Mouse (Mus musculus) stomach, postnatal 0 days (tissue): ENCODE data around the gene H2-Q2. TPM values are rescaled to one million over a fixed set of nuclear protein-coding genes. Genes with fewer than 3 reads are reported as not detected.
A peak's percentile ranks its signal among the peaks of the same experiment; 100 is the strongest.
"Not testable (repeated sequence)": the region's sequence is repeated elsewhere in the genome, so short reads cannot be mapped to it uniquely, and the experiment has no call there.

Experiments used
- ATAC-seq: fragments of 200-750 bp; cut with Nextera tagmentation; 2 replicates; pipeline ENCODE4 v1.8.0; 2017; ENCODE audit not compliant: low FRiP score, low TSS enrichment
- DNase-seq: peaks from one replicate; pipeline ENCODE4 v3.0.0-alpha.2; 2016; ENCODE audit warnings: low spot score
- H3K27ac ChIP-seq: fragments of 300-500 bp; sonication (generic); replicated peaks from 2 replicates; pipeline ENCODE4 v1.5.1; 2014; ENCODE audit warnings: mild to moderate bottlenecking, control low read depth
- H3K27me3 ChIP-seq: fragments of 300-500 bp; sonication (generic); 2 replicates; pipeline ENCODE4 v1.6.1; 2014; ENCODE audit warnings: low read length; ENCODE audit not compliant: control insufficient read depth, insufficient read depth
- H3K36me3 ChIP-seq: fragments of 300-500 bp; sonication (generic); 2 replicates; pipeline ENCODE4 v1.6.1; 2014; ENCODE audit warnings: low read length, mixed read lengths; ENCODE audit not compliant: control insufficient read depth, insufficient read depth
- H3K4me1 ChIP-seq: fragments of 300-500 bp; sonication (generic); replicated peaks from 2 replicates; pipeline ENCODE4 v1.6.1; 2014; ENCODE audit warnings: antibody characterized with exemption; ENCODE audit not compliant: control insufficient read depth, insufficient read depth
- H3K4me2 ChIP-seq: fragments of 300-500 bp; sonication (generic); replicated peaks from 2 replicates; pipeline ENCODE4 v1.6.1; 2014; ENCODE audit warnings: low read depth, mild to moderate bottlenecking, control low read depth, moderate library complexity
- H3K4me3 ChIP-seq: fragments of 300-500 bp; sonication (generic); 2 replicates; pipeline ENCODE4 v1.5.1; 2014; ENCODE audit warnings: low read depth, low read length, control low read depth
- H3K9ac ChIP-seq: fragments of 300-500 bp; sonication (generic); 2 replicates; pipeline ENCODE4 v1.6.1; 2014; ENCODE audit warnings: mild to moderate bottlenecking, low read length, control low read depth, mixed read lengths
- H3K9me3 ChIP-seq: fragments of 300-500 bp; sonication (generic); 2 replicates; pipeline ENCODE4 v1.6.1; 2016; ENCODE audit warnings: low read length; ENCODE audit not compliant: control insufficient read depth
- CTCF ChIP-seq: IDR thresholded peaks from 2 replicates; pipeline ENCODE4 v1.5.1; 2016; ENCODE audit warnings: antibody characterized with exemption, low read depth, mild to moderate bottlenecking, moderate library complexity
- EP300 ChIP-seq: optimal IDR thresholded peaks from 2 replicates; pipeline ENCODE3; 2016; ENCODE audit warnings: antibody characterized with exemption
- WGBS: fragments of 180-500 bp; shearing (Covaris S2); extraction: QIAGEN DNeasy Blood & Tissue Kit; methylation state at CpG from one replicate; pipeline ENCODE4 v1.1.7; 2014; 5-methylcytosine and 5-hydroxymethylcytosine counted together
- polyA plus RNA-seq: library from polyadenylated mRNA; unstranded; fragments of >200 nt; fragmentation: Nextera tagmentation; extraction: Ambion mirVana; gene quantifications from 2 replicates; pipeline ENCODE4 v1.2.1, GENCODE M21; 2015

H2-Q2 gene
- polyA plus RNA-seq, 1 experiment from 2014 or later, result 1.6 TPM

GRCm38 (mm10) chr17:35357086-35357485 is 15.0 kb downstream of the H2-Q2 start:
- Histone ChIP-seq H3K4me1 (no peaks in the 10 kb centered on the region), H3K9me3 (no peaks in the 10 kb centered on the region), H3K4me2 (no peak overlapping the region), H3K4me3 (no peak overlapping the region), H3K27me3 (no peaks in the 10 kb centered on the region; the same call in 1 of the 2 replicates), H3K27ac (no peak overlapping the region), H3K36me3 (no peaks in the 10 kb centered on the region), H3K9ac (no peak overlapping the region)
- no peak for TF ChIP-seq EP300
- no peak for TF ChIP-seq CTCF
- 9% methylated on average over 1 of the region's 1 CpGs for WGBS
- DNase-seq (no peak), ATAC-seq (no peak)

- Histone ChIP-seq H3K27ac (no peak overlapping the region), H3K4me2 (peak overlapping the region; percentile 68), H3K9me3 (no peaks in the 10 kb centered on the region), H3K9ac (peak overlapping the region; percentile 51), H3K4me1 (no peaks in the 10 kb centered on the region), H3K4me3 (peak overlapping the region; percentile 40), H3K27me3 (no peaks in the 10 kb centered on the region; the same call in 1 of the 2 replicates), H3K36me3 (no peaks in the 10 kb centered on the region)
- ATAC-seq, result no peak
- peak; percentile 15 for DNase-seq
- 11% methylated on average over 35 of the region's 38 CpGs for whole genome bisulfite sequencing
- TF ChIP-seq EP300, result no peak
Observed at GRCm38 (mm10) chr17:35358763-35359469, 16.9 kb downstream of the H2-Q2 start.

- Histone ChIP-seq H3K27me3 (no peaks in the 10 kb centered on the region; the same call in 1 of the 2 replicates), H3K4me1 (no peaks in the 10 kb centered on the region), H3K27ac (no peak overlapping the region), H3K9me3 (no peaks in the 10 kb centered on the region), H3K9ac (peak overlapping the region; percentile 51), H3K4me2 (peak overlapping the region; percentile 68), H3K4me3 (peak overlapping the region; percentile 40), H3K36me3 (no peaks in the 10 kb centered on the region)
- ATAC-seq (no peak; the same call in 1 of the 2 replicates), DNase-seq (no peak)
- TF ChIP-seq EP300 (no peak), CTCF (no peak)
- WGBS, result 24% methylated on average over 21 of the region's 21 CpGs
Observed at GRCm38 (mm10) chr17:35359470-35359862, 17.4 kb downstream of the H2-Q2 start.

- ATAC-seq, result peak; percentile 98
- peak within 1 kb of the TSS; percentile 70 for H3K4me3 ChIP-seq
- no peaks in the 10 kb centered on the region for H3K27me3 ChIP-seq
- peak within 1 kb of the TSS; percentile 98 for H3K4me2 ChIP-seq
- 0 out of 2 replicates have a peak within 1 kb of the TSS, but pooled peaks have one; percentile 18 for H3K27ac ChIP-seq
- peak within 1 kb of the TSS; percentile 70 for H3K9ac ChIP-seq
- no peaks in the 10 kb centered on the region for H3K36me3 ChIP-seq
- WGBS, result under 1% methylated on average over 16 of the region's 16 CpGs
- H3K4me1 ChIP-seq, result no peaks in the 10 kb centered on the region
- TF ChIP-seq CTCF, result no peak
- no peak for TF ChIP-seq EP300
- no peaks in the 10 kb centered on the region for H3K9me3 ChIP-seq
- peak; percentile 94 for DNase-seq
Observed at GRCm38 (mm10) chr17:35379369-35379728, 37.3 kb downstream of the H2-Q2 start, which contains the start of gene H2-Q4. Gene H2-Q4 (plus strand): TSS chr17:35379617.

GRCm38 (mm10) chr17:35379729-35380451 is 37.8 kb downstream of the H2-Q2 start:
- DNase-seq (peak; percentile 70), ATAC-seq (peak; percentile 74)
- WGBS, result 2% methylated on average over 67 of the region's 70 CpGs
- Histone ChIP-seq H3K4me2 (peak overlapping the region; percentile 98), H3K4me3 (peak overlapping the region; percentile 70), H3K9ac (peak overlapping the region; percentile 70), H3K4me1 (no peaks in the 10 kb centered on the region), H3K9me3 (no peaks in the 10 kb centered on the region), H3K27me3 (no peaks in the 10 kb centered on the region), H3K36me3 (no peaks in the 10 kb centered on the region), H3K27ac (no peak overlapping the region)
- TF ChIP-seq CTCF (no peak), EP300 (no peak)

GRCm38 (mm10) chr17:35389796-35390195 is 47.8 kb downstream of the H2-Q2 start:
- peak; percentile 42 for DNase-seq
- TF ChIP-seq CTCF, result peak; percentile 66
- H3K9me3 ChIP-seq, H3K4me3 ChIP-seq, H3K27me3 ChIP-seq, H3K4me2 ChIP-seq, ATAC-seq, H3K9ac ChIP-seq, H3K36me3 ChIP-seq, H3K27ac ChIP-seq, H3K4me1 ChIP-seq: not testable (repeated sequence)
- WGBS, result 7% methylated on average over 7 of the region's 7 CpGs

- H3K4me2 ChIP-seq, H3K27ac ChIP-seq, H3K4me3 ChIP-seq, H3K9me3 ChIP-seq, H3K36me3 ChIP-seq, H3K4me1 ChIP-seq, H3K27me3 ChIP-seq, DNase-seq, H3K9ac ChIP-seq, ATAC-seq: not testable (repeated sequence)
- 53% methylated on average over 2 of the region's 2 CpGs for WGBS
Observed at GRCm38 (mm10) chr17:35392671-35393070, 50.6 kb downstream of the H2-Q2 start.

- peak; percentile 94 for ATAC-seq
- 3% methylated on average over 41 of the region's 75 CpGs for WGBS
Observed at GRCm38 (mm10) chr17:35393864-35394800, 52.1 kb downstream of the H2-Q2 start.

More at GRCm38 (mm10) chr17:35393864-35394800, 52.1 kb downstream of the H2-Q2 start:
- H3K9ac ChIP-seq, H3K4me3 ChIP-seq, H3K36me3 ChIP-seq, H3K9me3 ChIP-seq, H3K27ac ChIP-seq, H3K27me3 ChIP-seq, H3K4me1 ChIP-seq, DNase-seq: not testable (repeated sequence)
- peak overlapping the region; percentile 35 for H3K4me2 ChIP-seq
